8 mouse cellular contexts compared by ENCODE assay signal in the genomic region with DNA sequence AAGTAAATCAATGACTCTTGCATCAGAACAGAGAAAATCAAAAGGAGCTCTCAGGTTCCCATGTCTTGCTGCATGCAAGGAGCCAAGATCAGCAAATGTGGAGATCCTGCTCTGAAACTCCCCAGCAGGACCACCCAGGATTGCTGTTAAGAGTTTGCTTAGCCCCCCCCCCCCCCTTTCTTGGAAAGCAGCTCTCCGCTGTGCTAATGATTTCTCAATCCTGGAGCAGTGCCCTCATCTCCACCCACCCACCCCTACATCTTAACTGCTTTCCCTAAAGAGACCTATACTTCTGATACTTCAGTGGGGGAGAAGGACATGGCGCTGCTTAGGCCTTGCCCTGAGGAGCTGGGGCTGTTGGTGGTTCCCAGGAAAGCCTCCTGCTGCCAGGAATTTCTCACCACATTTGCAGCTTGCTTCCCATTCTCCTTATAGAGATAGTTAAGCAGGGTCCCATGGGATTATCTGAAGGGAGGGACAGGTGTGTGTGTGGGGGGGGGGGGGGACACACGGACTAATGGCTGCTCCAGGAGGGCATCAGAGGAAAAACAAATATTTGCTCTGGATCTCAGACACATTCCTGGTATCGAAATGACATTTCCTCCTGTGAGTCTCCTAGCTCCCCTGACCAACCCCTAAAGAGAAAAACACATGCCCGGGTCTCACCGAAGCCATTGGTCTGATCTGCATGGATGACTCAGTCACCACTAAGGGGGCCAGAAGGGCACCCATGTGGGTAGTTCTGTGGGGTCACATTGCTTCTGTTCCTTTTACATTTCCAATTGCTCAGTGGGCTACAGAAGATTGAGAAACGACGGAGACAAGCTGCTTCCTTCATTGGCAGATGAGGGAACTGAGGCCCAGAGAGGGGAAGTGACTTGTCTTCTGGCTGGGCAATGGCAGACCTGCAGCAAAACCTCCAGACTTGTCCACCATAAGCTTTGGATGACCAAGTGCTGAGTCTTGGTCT. TPM values are rescaled to one million over a fixed set of nuclear protein-coding genes. Genes with fewer than 3 reads are reported as not detected.
DNase-seq lines count a peak whose midpoint lies in the region; ATAC-seq and TF ChIP-seq lines count a peak whose summit lies in the region.

No protein-coding gene starts in this region.

- H3K27me3 ChIP-seq in heart, embryonic 13.5 days (replicated peaks), result peaks cover 46% of the 10 kb centered on the region
- peaks cover 11% of the 10 kb centered on the region; the same call in 1 of the 2 replicates for H3K27me3 ChIP-seq in hindbrain, embryonic 13.5 days
- H3K27me3 ChIP-seq in midbrain, embryonic 14.5 days (ENCODE audit: control insufficient read depth, insufficient read depth, low read length), result no peaks in the 10 kb centered on the region

- H3K4me3 ChIP-seq in heart, embryonic 13.5 days, result no peak overlapping the region
- H3K4me3 ChIP-seq in bone marrow macrophage, adult 2 months (ENCODE audit: insufficient read depth, low read length), result peak overlapping the region; percentile 80
- peak overlapping the region; percentile 77 for H3K4me3 ChIP-seq in hindbrain, embryonic 13.5 days
- peak overlapping the region; percentile 83 for H3K4me3 ChIP-seq in midbrain, embryonic 14.5 days (replicated peaks; ENCODE audit: low read depth, low read length)

- intact Hi-C loops in heart, postnatal 14 days (cut with DNase I), result no loop called here

- ATAC-seq in heart, embryonic 13.5 days (ENCODE audit: extremely low read depth, insufficient number of reproducible peaks, low FRiP score, low TSS enrichment), result no peak
- ATAC-seq in hindbrain, embryonic 13.5 days (ENCODE audit: low FRiP score), result no peak
- ATAC-seq in midbrain, embryonic 14.5 days (ENCODE audit: low FRiP score, low TSS enrichment), result no peak

- TF ChIP-seq POLR2A in bone marrow macrophage, adult 2 months (IDR thresholded peaks at IDR 0.05; ENCODE audit: borderline replicate concordance, low read depth, low read length), result no peak

- peak overlapping the region; percentile 96 for H3K4me2 ChIP-seq in heart, embryonic 13.5 days
- peak overlapping the region; percentile 90 for H3K4me2 ChIP-seq in hindbrain, embryonic 13.5 days
- peak overlapping the region; percentile 81 for H3K4me2 ChIP-seq in midbrain, embryonic 14.5 days (ENCODE audit: low read length)

- no peaks in the 10 kb centered on the region for H3K36me3 ChIP-seq in heart, embryonic 13.5 days
- no peaks in the 10 kb centered on the region for H3K36me3 ChIP-seq in hindbrain, embryonic 13.5 days
- no peaks in the 10 kb centered on the region for H3K36me3 ChIP-seq in midbrain, embryonic 14.5 days (ENCODE audit: control insufficient read depth, insufficient read depth, low read length)

- peaks cover 56% of the 10 kb centered on the region for H3K4me1 ChIP-seq in heart, embryonic 13.5 days
- H3K4me1 ChIP-seq in bone marrow macrophage, adult 2 months (ENCODE audit: control insufficient read depth, insufficient read depth, low read length), result peaks cover 42% of the 10 kb centered on the region
- H3K4me1 ChIP-seq in hindbrain, embryonic 13.5 days (replicated peaks), result peaks cover 71% of the 10 kb centered on the region
- peaks cover 67% of the 10 kb centered on the region for H3K4me1 ChIP-seq in midbrain, embryonic 14.5 days (ENCODE audit: control insufficient read depth, insufficient read depth, low read length)

- H3K9me3 ChIP-seq in heart, embryonic 13.5 days, result no peaks in the 10 kb centered on the region
- H3K9me3 ChIP-seq in hindbrain, embryonic 13.5 days, result no peaks in the 10 kb centered on the region
- no peaks in the 10 kb centered on the region for H3K9me3 ChIP-seq in midbrain, embryonic 14.5 days (ENCODE audit: control insufficient read depth, low read length)

- 0 out of 2 replicates have a peak overlapping the region, but pooled peaks have one; percentile 3 for H3K9ac ChIP-seq in heart, embryonic 13.5 days
- H3K9ac ChIP-seq in hindbrain, embryonic 13.5 days, result peak overlapping the region; percentile 87
- peak overlapping the region; percentile 50 for H3K9ac ChIP-seq in midbrain, embryonic 14.5 days (replicated peaks; ENCODE audit: low read length)

- no peak for DNase-seq in heart, postnatal 14 days
- DNase-seq in midbrain, embryonic 14.5 days, result no peak
- DNase-seq in cerebellum, adult 18-20 months, result no peak
- no peak for DNase-seq in retina, embryonic 14.5 days (ENCODE audit: low spot score)
- DNase-seq in layer of hippocampus, adult 8-10 months (ENCODE audit: low spot score in 2 of 2), result no peak

- no peak overlapping the region for H3K27ac ChIP-seq in heart, embryonic 13.5 days (replicated peaks)
- H3K27ac ChIP-seq in bone marrow macrophage, adult 2 months (ENCODE audit: insufficient read depth, low read depth, low read length), result peak overlapping the region; percentile 94
- peak overlapping the region; percentile 86 for H3K27ac ChIP-seq in hindbrain, embryonic 13.5 days
- H3K27ac ChIP-seq in midbrain, embryonic 14.5 days (replicated peaks; ENCODE audit: low read depth, low read length), result peak overlapping the region; percentile 95

- TF ChIP-seq CTCF in bone marrow macrophage, adult 2 months (IDR thresholded peaks at IDR 0.05; ENCODE audit: low read depth, low read length), result no peak

- WGBS in heart, embryonic 13.5 days, result 45% methylated on average over 8 of the region's 8 CpGs
- 16% methylated on average over 8 of the region's 8 CpGs for WGBS in hindbrain, embryonic 13.5 days
- WGBS in midbrain, embryonic 14.5 days, result 5% methylated on average over 8 of the region's 8 CpGs

RNA-seq across cellular contexts. Expression of a gene that starts 2.3 kb away (rescaled TPM):
- 2.0 and 2.2 TPM in 2 replicates for polyA plus RNA-seq in heart, embryonic 13.5 days (2015; fragmentation: Nextera tagmentation; extraction: Ambion mirVana)
- total RNA-seq in heart, postnatal 14 days (2021), result 1 to 10 TPM; 3.6 to 5.4 TPM
- 22.6 and 24.5 TPM in 2 replicates for polyA plus RNA-seq in bone marrow macrophage, adult 2 months (2012; ENCODE audit: insufficient read depth, insufficient read length, missing spikeins)
- 17.6 and 22.5 TPM in 2 replicates for polyA plus RNA-seq in hindbrain, embryonic 13.5 days (2015; fragmentation: Nextera tagmentation; extraction: Ambion mirVana)
- 22.3 and 38.0 TPM in 2 replicates for polyA plus RNA-seq in midbrain, embryonic 14.5 days (2014; fragmentation: Nextera tagmentation; extraction: Ambion mirVana)
- 1 to 10 TPM; 1.2 to 2.0 (median 1.9) TPM for total RNA-seq in layer of hippocampus, adult 8-10 months (2022)

RNA-seq across cellular contexts. Expression of a gene that starts 19.8 kb away (rescaled TPM):
- 0.34 and 0.63 TPM in 2 replicates for polyA plus RNA-seq in heart, embryonic 13.5 days (2015; fragmentation: Nextera tagmentation; extraction: Ambion mirVana)
- 10 to 100 TPM; 23.6 to 29.0 TPM for total RNA-seq in heart, postnatal 14 days (2021)
- polyA plus RNA-seq in bone marrow macrophage, adult 2 months (2012; ENCODE audit: insufficient read depth, insufficient read length, missing spikeins), result not detected in 2 replicates
- 5.1 and 5.4 TPM in 2 replicates for polyA plus RNA-seq in hindbrain, embryonic 13.5 days (2015; fragmentation: Nextera tagmentation; extraction: Ambion mirVana)
- polyA plus RNA-seq in midbrain, embryonic 14.5 days (2014; fragmentation: Nextera tagmentation; extraction: Ambion mirVana), result 10.1 and 11.1 TPM in 2 replicates
- total RNA-seq in layer of hippocampus, adult 8-10 months (2022), result 1 to 10 TPM; 5.1 to 6.2 (median 5.7) TPM

Comparison
In these comparisons a context has a peak if more than half of its experiments do, and no peak if none do; other contexts are left out.
1. H3K9ac ChIP-seq: peak in every context shown above with its lines; median percentile 87 in hindbrain, embryonic 13.5 days; 50 in midbrain, embryonic 14.5 days; 3 in heart, embryonic 13.5 days.